Mouse (Mus musculus) embryonic facial prominence, embryonic 10.5 days (tissue): ENCODE results near the gene Bicral. TPM values are rescaled to one million over a fixed set of nuclear protein-coding genes. Genes with fewer than 3 reads are reported as not detected.

Experiments
- DNase-seq: peaks from one replicate; pipeline ENCODE4 v3.0.0-alpha.2; 2017; ENCODE audit warnings: low spot score
- H3K27ac ChIP-seq: fragments of 300-500 bp; sonication (generic); replicated peaks from 2 replicates; pipeline ENCODE4 v1.5.1; 2016; ENCODE audit warnings: mild to moderate bottlenecking
- H3K27me3 ChIP-seq: fragments of 300-500 bp; sonication (generic); replicated peaks from 2 replicates; pipeline ENCODE4 v1.6.1; 2016; ENCODE audit warnings: low read depth, mild to moderate bottlenecking; ENCODE audit not compliant: poor library complexity, severe bottlenecking
- H3K36me3 ChIP-seq: fragments of 300-500 bp; sonication (generic); replicated peaks from 2 replicates; pipeline ENCODE4 v1.6.1; 2016; ENCODE audit warnings: mild to moderate bottlenecking, moderate library complexity
- H3K4me1 ChIP-seq: fragments of 300-500 bp; sonication (generic); 2 replicates; pipeline ENCODE4 v1.6.1; 2016
- H3K4me3 ChIP-seq: fragments of 300-500 bp; sonication (generic); 2 replicates; pipeline ENCODE4 v1.5.1; 2016; ENCODE audit warnings: mild to moderate bottlenecking, moderate library complexity
- H3K9me3 ChIP-seq: fragments of 300-500 bp; sonication (generic); 2 replicates; pipeline ENCODE4 v1.6.1; 2016; ENCODE audit warnings: mild to moderate bottlenecking
- WGBS: fragments of 180-500 bp; shearing (Covaris S2); methylation state at CpG from one replicate; pipeline ENCODE4 v1.1.7; 2016; 5-methylcytosine and 5-hydroxymethylcytosine counted together
- polyA plus RNA-seq: library from polyadenylated mRNA; unstranded; fragments of >200 nt; fragmentation: Nextera tagmentation; extraction: Ambion mirVana; gene quantifications from 2 replicates; pipeline ENCODE4 v1.2.1, GENCODE M21; 2016

The Bicral gene
- polyA plus RNA-seq, 1 experiment from 2014 or later, result 3.0 TPM

- Histone ChIP-seq H3K36me3 (no peaks in the 10 kb centered on the region), H3K27ac (no peak overlapping the region)
- WGBS, result 84% methylated on average over 11 of the region's 11 CpGs
Measured at GRCm38 (mm10) chr17:46885218-46885909, 27.1 kb upstream of the Bicral start.

GRCm38 (mm10) chr17:46884766-46885165 lies 26.5 kb upstream of the Bicral start:
- Histone ChIP-seq H3K36me3 (no peaks in the 10 kb centered on the region), H3K4me1 (peaks cover 21% of the 10 kb centered on the region), H3K9me3 (no peaks in the 10 kb centered on the region), H3K27ac (no peak overlapping the region), H3K27me3 (no peaks in the 10 kb centered on the region), H3K4me3 (no peak overlapping the region)
- 90% methylated on average over 6 of the region's 6 CpGs for WGBS
- no peak for DNase-seq

More at GRCm38 (mm10) chr17:46885218-46885909, 27.1 kb upstream of the Bicral start:
- Histone ChIP-seq H3K4me3 (no peak overlapping the region), H3K9me3 (no peaks in the 10 kb centered on the region), H3K4me1 (peaks cover 21% of the 10 kb centered on the region), H3K27me3 (no peaks in the 10 kb centered on the region)
- no peak for DNase-seq

- no peak for DNase-seq
- no peaks in the 10 kb centered on the region for H3K36me3 ChIP-seq
- H3K27me3 ChIP-seq, result no peaks in the 10 kb centered on the region
- H3K4me3 ChIP-seq, result no peak overlapping the region
- WGBS, result 88% methylated on average over 9 of the region's 9 CpGs
- H3K9me3 ChIP-seq, result no peaks in the 10 kb centered on the region
- no peak overlapping the region for H3K27ac ChIP-seq
- H3K4me1 ChIP-seq, result peaks cover 12% of the 10 kb centered on the region
Measured at GRCm38 (mm10) chr17:46883107-46883506, 24.8 kb upstream of the Bicral start.

GRCm38 (mm10) chr17:46881728-46882127 lies 23.4 kb upstream of the Bicral start:
- WGBS, result 91% methylated on average over 6 of the region's 6 CpGs
- H3K9me3 ChIP-seq, result no peaks in the 10 kb centered on the region
- DNase-seq, result no peak
- H3K27me3 ChIP-seq, result no peaks in the 10 kb centered on the region
- H3K27ac ChIP-seq, result no peak overlapping the region
- H3K4me3 ChIP-seq, result no peak overlapping the region
- H3K4me1 ChIP-seq, result peaks cover 15% of the 10 kb centered on the region
- no peaks in the 10 kb centered on the region for H3K36me3 ChIP-seq

GRCm38 (mm10) chr17:46880322-46880721 lies 22.0 kb upstream of the Bicral start:
- Histone ChIP-seq H3K9me3 (no peaks in the 10 kb centered on the region), H3K27me3 (no peaks in the 10 kb centered on the region), H3K27ac (no peak overlapping the region), H3K4me1 (peaks cover 14% of the 10 kb centered on the region), H3K4me3 (no peak overlapping the region), H3K36me3 (no peaks in the 10 kb centered on the region)
- 82% methylated on average over 2 of the region's 2 CpGs for WGBS
- DNase-seq, result no peak

- 62% methylated on average over 14 of the region's 14 CpGs for WGBS
- peaks cover 14% of the 10 kb centered on the region for H3K4me1 ChIP-seq
- H3K9me3 ChIP-seq, result no peaks in the 10 kb centered on the region
- no peaks in the 10 kb centered on the region for H3K27me3 ChIP-seq
- no peak for DNase-seq
- H3K4me3 ChIP-seq, result no peak overlapping the region
- H3K27ac ChIP-seq, result no peak overlapping the region
- no peaks in the 10 kb centered on the region for H3K36me3 ChIP-seq
Measured at GRCm38 (mm10) chr17:46879841-46880311, 21.6 kb upstream of the Bicral start.

- no peaks in the 10 kb centered on the region for H3K36me3 ChIP-seq
- H3K27me3 ChIP-seq, result no peaks in the 10 kb centered on the region
- no peaks in the 10 kb centered on the region for H3K9me3 ChIP-seq
- 95% methylated on average over 5 of the region's 5 CpGs for WGBS
- no peak overlapping the region for H3K4me3 ChIP-seq
- no peak for DNase-seq
- no peak overlapping the region for H3K27ac ChIP-seq
- H3K4me1 ChIP-seq, result peaks cover 37% of the 10 kb centered on the region
Measured at GRCm38 (mm10) chr17:46877061-46877460, 18.8 kb upstream of the Bicral start.

GRCm38 (mm10) chr17:46876371-46876950 lies 18.2 kb upstream of the Bicral start:
- peaks cover 37% of the 10 kb centered on the region for H3K4me1 ChIP-seq
- H3K4me3 ChIP-seq, result no peak overlapping the region
- H3K9me3 ChIP-seq, result no peaks in the 10 kb centered on the region
- no peak overlapping the region; the same call in 1 of the 2 replicates for H3K27ac ChIP-seq
- no peaks in the 10 kb centered on the region for H3K27me3 ChIP-seq
- WGBS, result 61% methylated on average over 8 of the region's 8 CpGs
- no peaks in the 10 kb centered on the region for H3K36me3 ChIP-seq
- peak; percentile 55 for DNase-seq

- Histone ChIP-seq H3K36me3 (no peaks in the 10 kb centered on the region), H3K4me3 (no peak overlapping the region), H3K27ac (no peak overlapping the region), H3K27me3 (no peaks in the 10 kb centered on the region), H3K9me3 (no peaks in the 10 kb centered on the region), H3K4me1 (peaks cover 37% of the 10 kb centered on the region)
- 68% methylated on average over 3 of the region's 3 CpGs for WGBS
- DNase-seq, result no peak
Measured at GRCm38 (mm10) chr17:46875626-46876025, 17.3 kb upstream of the Bicral start.

- Histone ChIP-seq H3K36me3 (no peaks in the 10 kb centered on the region), H3K27ac (peak overlapping the region; percentile 4; the same call in 1 of the 2 replicates), H3K4me3 (no peak overlapping the region), H3K4me1 (peaks cover 31% of the 10 kb centered on the region), H3K9me3 (no peaks in the 10 kb centered on the region), H3K27me3 (no peaks in the 10 kb centered on the region)
- DNase-seq, result no peak
- 42% methylated on average over 10 of the region's 10 CpGs for WGBS
Measured at GRCm38 (mm10) chr17:46874133-46874532, 15.9 kb upstream of the Bicral start.

- 65% methylated on average over 7 of the region's 7 CpGs for WGBS
- Histone ChIP-seq H3K36me3 (no peaks in the 10 kb centered on the region), H3K27ac (no peak overlapping the region), H3K4me1 (peaks cover 31% of the 10 kb centered on the region), H3K4me3 (no peak overlapping the region), H3K27me3 (no peaks in the 10 kb centered on the region), H3K9me3 (no peaks in the 10 kb centered on the region)
- no peak for DNase-seq
Measured at GRCm38 (mm10) chr17:46872806-46873205, 14.5 kb upstream of the Bicral start.

- Histone ChIP-seq H3K4me1 (peaks cover 23% of the 10 kb centered on the region), H3K4me3 (no peak overlapping the region), H3K9me3 (no peaks in the 10 kb centered on the region), H3K36me3 (no peaks in the 10 kb centered on the region), H3K27me3 (no peaks in the 10 kb centered on the region), H3K27ac (no peak overlapping the region)
- WGBS, result 74% methylated on average over 1 of the region's 1 CpGs
- no peak for DNase-seq
Measured at GRCm38 (mm10) chr17:46870913-46871312, 12.6 kb upstream of the Bicral start.

- Histone ChIP-seq H3K27ac (no peak overlapping the region), H3K4me3 (no peak overlapping the region), H3K4me1 (peaks cover 23% of the 10 kb centered on the region), H3K36me3 (no peaks in the 10 kb centered on the region), H3K9me3 (no peaks in the 10 kb centered on the region), H3K27me3 (no peaks in the 10 kb centered on the region)
- 96% methylated on average over 5 of the region's 5 CpGs for WGBS
- no peak for DNase-seq
Measured at GRCm38 (mm10) chr17:46870204-46870798, 12.0 kb upstream of the Bicral start.
